Mouse (Mus musculus): ENCODE results near the gene Arhgap40. TPM values are rescaled to one million over a fixed set of nuclear protein-coding genes. Genes with fewer than 3 reads are reported as not detected.

Arhgap40 gene
- polyA plus RNA-seq, 1 experiment from 2014 or later, result 0.88 TPM

DNA sequence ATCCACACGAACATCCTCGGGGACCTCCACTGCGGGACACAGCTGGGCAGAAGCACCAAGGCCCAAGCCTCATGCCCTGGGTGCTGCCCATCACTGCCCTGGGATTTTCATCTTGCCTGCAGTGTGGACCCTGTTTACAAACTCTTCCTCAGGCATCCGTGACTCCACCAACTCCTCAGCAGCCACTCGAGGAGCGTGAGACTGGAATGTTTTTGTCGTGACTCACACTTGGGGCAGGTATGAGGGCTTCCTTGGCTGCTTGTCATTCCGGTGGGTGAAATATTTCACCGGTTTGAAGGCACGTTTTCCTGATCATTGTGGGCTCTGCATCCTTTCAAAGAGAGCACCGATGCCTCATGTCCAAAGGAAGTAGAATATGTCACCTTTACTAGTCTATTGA is 6.5 kb downstream of the Arhgap40 start:
- Histone ChIP-seq H3K4me1 (replicated peaks) (no peaks in the 10 kb centered on the region), H3K27ac (replicated peaks) (no peak overlapping the region), H3K36me3 (no peaks in the 10 kb centered on the region), H3K4me2 (no peak overlapping the region), H3K4me3 (no peak overlapping the region), H3K27me3 (no peaks in the 10 kb centered on the region), H3K9me3 (no peaks in the 10 kb centered on the region), H3K9ac (no peak overlapping the region)
- ATAC-seq (ENCODE audit: low FRiP score, low read depth), result no peak
- 87% methylated on average over 11 of the region's 11 CpGs for WGBS

DNA sequence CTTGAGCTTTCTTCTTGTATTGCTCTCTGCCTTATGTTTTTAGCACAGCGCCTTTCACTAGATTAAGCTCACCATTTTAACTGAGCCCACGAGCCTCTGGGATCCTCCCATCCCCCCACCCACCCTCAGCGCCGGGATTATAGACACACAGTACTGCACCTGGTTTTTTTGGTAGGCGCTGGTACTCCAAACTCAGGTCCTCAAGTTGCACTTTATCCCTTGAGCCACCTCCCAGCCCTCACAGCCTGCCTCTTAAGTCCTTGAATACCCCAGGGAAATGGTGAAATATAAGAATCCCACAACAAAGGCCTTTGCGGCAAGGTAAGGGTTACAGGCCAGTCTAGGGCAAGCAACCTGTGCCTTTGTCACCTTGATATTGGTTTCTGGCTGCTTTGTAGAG is 7.2 kb downstream of the Arhgap40 start:
- Histone ChIP-seq H3K36me3 (no peaks in the 10 kb centered on the region), H3K9ac (no peak overlapping the region), H3K4me3 (no peak overlapping the region), H3K9me3 (no peaks in the 10 kb centered on the region), H3K4me2 (no peak overlapping the region), H3K4me1 (replicated peaks) (no peaks in the 10 kb centered on the region), H3K27me3 (no peaks in the 10 kb centered on the region), H3K27ac (replicated peaks) (no peak overlapping the region)
- 89% methylated on average over 6 of the region's 6 CpGs for WGBS
- ATAC-seq (ENCODE audit: low FRiP score, low read depth), result no peak

DNA sequence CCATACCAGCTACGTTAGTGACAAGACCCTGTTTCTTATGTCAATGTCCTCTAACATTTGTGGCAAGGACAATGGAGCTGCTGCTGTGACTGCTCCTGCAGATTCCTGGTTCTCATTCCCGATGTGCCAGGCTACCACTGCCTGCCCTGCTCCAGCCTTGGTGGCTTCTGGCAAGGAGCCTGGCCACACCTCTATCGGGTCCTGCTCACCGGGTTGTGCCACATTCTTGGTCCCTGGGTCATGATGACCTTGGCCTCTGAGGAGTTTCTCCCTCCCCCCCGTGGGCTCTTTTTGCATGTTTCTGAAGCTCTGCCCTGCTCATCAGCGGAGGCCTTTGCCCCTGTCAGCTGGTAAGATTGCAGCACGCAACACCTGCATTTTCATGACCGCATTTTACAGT is 10.5 kb downstream of the Arhgap40 start:
- H3K4me1 ChIP-seq (replicated peaks), result no peaks in the 10 kb centered on the region
- H3K4me3 ChIP-seq, result no peak overlapping the region
- WGBS, result 70% methylated on average over 8 of the region's 8 CpGs
- H3K27me3 ChIP-seq, result no peaks in the 10 kb centered on the region
- H3K9ac ChIP-seq, result no peak overlapping the region
- no peaks in the 10 kb centered on the region for H3K36me3 ChIP-seq
- H3K4me2 ChIP-seq, result no peak overlapping the region
- no peak overlapping the region for H3K27ac ChIP-seq (replicated peaks)
- ATAC-seq (ENCODE audit: low FRiP score, low read depth), result no peak
- H3K9me3 ChIP-seq, result no peaks in the 10 kb centered on the region

DNA sequence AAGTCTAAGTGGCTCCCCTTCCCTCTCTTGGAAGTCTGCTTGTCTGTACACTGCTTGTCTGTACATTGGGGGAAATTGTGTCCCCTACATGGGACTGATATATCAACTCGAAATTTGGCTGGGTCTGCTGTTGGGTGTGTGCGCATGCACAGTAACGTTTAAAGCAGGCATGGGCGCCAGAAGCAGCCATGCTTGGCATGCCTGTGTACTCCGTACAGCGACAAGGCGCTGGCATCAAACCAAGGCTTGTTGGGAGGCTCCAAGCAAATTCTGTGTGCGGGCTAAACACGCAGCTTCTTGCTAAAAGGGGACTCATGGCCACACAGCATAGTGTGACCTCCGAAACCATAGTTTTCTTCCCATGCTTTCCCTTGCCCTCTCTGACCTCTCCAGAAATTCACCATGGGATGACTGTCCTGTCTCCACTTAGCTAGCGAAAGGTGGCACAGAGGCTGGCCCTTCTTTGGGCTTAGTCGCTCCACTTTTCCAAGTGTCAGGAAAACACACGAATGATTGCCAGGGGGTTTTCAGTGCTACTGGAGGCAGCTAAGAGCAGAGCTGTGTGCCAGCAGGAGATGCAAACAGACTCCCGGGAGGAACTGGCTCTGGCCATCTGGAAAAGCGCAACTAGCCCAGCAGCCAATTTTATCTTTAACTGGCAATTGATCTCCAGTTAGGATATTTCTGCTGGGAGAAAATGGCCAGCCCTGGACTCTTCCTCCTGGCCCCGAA is 11.7 kb downstream of the Arhgap40 start:
- 71% methylated on average over 16 of the region's 16 CpGs for WGBS
- no peak overlapping the region for H3K4me2 ChIP-seq
- no peak overlapping the region for H3K9ac ChIP-seq

DNA sequence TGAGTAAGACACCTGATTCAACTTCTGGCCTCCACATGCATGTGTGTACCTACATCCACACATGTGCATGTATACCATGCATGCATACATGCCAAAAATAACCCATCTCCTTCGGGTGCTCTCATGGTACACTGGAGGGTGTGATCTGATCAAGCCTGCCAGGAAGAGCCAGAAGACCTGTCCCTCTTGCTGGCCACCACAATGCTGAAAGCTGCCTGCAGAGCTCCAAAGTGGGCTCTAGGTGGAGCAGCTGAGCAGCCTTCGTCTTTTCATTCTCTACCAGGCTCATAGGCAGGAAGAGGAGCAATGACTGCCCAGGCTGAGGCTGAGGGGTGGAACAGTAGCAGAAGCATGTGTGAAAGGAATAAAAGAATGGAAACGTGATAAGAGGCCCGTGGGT is 21.5 kb downstream of the Arhgap40 start:
- Histone ChIP-seq H3K4me2 (no peak overlapping the region), H3K9me3 (no peaks in the 10 kb centered on the region), H3K27ac (replicated peaks) (no peak overlapping the region), H3K9ac (no peak overlapping the region), H3K4me1 (replicated peaks) (no peaks in the 10 kb centered on the region; the same call in 1 of the 2 replicates), H3K27me3 (no peaks in the 10 kb centered on the region), H3K4me3 (no peak overlapping the region), H3K36me3 (no peaks in the 10 kb centered on the region)
- ATAC-seq (ENCODE audit: low FRiP score, low read depth), result peak; percentile 59; the same call in 1 of the 2 replicates
- WGBS, result under 1% methylated on average over 4 of the region's 4 CpGs

More for the DNA sequence above, 11.7 kb downstream of the Arhgap40 start:
- no peak for ATAC-seq (ENCODE audit: low FRiP score, low read depth)
- no peaks in the 10 kb centered on the region for H3K27me3 ChIP-seq
- H3K4me1 ChIP-seq (replicated peaks), result no peaks in the 10 kb centered on the region
- H3K36me3 ChIP-seq, result no peaks in the 10 kb centered on the region
- H3K9me3 ChIP-seq, result no peaks in the 10 kb centered on the region
- no peak overlapping the region for H3K27ac ChIP-seq (replicated peaks)
- H3K4me3 ChIP-seq, result no peak overlapping the region

DNA sequence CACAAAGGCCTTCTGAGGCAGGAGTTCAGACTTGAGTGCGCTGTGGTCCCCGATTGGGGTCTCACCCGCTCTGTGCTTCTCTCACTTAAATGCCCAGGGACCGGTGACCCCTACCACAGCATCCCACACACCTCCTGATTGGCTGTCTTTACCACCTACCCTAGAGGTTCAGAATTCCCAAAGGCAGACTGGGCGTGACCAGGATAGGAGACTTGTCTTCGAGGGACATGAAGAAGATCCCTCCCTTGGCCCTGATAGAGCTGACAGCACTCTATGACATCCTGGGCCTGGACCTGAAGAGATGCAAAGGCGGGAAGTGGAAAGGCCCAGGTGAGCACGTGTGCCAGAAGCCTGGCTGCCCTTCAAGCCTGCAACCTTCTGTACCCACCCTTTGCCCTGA is 22.0 kb downstream of the Arhgap40 start:
- Histone ChIP-seq H3K27ac (replicated peaks) (no peak overlapping the region), H3K4me1 (replicated peaks) (peaks cover 3% of the 10 kb centered on the region; the same call in 1 of the 2 replicates), H3K27me3 (no peaks in the 10 kb centered on the region), H3K4me2 (no peak overlapping the region), H3K4me3 (no peak overlapping the region), H3K9ac (no peak overlapping the region), H3K36me3 (no peaks in the 10 kb centered on the region), H3K9me3 (no peaks in the 10 kb centered on the region)
- WGBS, result 87% methylated on average over 8 of the region's 8 CpGs
- ATAC-seq (ENCODE audit: low FRiP score, low read depth), result 0 out of 2 replicates have a peak, but pooled peaks have one; percentile 3

DNA sequence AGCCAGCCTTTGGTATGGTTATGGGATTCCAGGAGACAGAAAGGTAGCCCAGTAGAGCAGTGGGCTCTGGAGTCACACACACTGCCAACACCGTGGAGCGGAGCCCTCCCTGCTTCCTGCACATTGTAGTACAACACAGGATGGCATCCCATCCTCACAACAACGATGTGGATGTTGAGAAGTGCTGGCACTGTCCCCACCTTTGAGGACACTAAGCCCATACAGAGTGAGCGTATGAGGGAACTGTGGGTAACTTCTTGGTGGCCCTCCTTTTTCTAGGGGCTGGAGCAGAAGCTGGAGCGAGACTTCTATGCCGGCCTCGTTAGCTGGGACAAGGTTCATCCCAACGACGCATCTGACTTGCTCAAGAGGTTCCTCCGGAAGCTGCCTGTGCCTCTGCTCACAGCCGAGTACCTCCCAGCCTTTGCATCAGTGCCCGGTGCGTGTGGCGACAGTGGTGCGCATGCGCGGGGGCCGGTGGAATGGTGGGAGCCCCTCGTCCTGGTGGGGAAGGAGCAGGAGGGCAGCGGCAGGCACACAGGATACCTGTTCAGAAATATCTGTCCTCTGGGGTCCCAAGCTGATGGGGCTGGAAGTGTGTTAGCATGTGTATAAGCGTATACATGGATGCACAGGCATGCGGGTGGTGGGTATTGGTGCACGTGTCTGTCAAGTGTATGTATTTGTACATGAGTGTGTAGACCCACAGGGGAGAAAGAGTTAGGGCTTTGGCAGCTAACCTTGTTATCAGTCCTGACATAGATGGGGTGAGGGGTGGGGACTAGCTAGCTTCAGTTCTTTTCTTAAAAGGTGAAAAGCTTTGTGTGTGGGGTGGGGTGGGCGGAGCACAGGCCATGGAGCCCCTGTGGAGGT is 27.1 kb downstream of the Arhgap40 start:
- Histone ChIP-seq H3K9ac (0 out of 2 replicates have a peak overlapping the region, but pooled peaks have one; percentile 17), H3K4me3 (peak overlapping the region; percentile 25), H3K4me1 (replicated peaks) (peaks cover 8% of the 10 kb centered on the region; the same call in 1 of the 2 replicates), H3K9me3 (no peaks in the 10 kb centered on the region), H3K36me3 (no peaks in the 10 kb centered on the region), H3K27ac (replicated peaks) (0 out of 2 replicates have a peak overlapping the region, but pooled peaks have one; percentile 11), H3K4me2 (peak overlapping the region; percentile 52), H3K27me3 (no peaks in the 10 kb centered on the region)
- WGBS, result 64% methylated on average over 24 of the region's 24 CpGs
- peak; percentile 59; the same call in 1 of the 2 replicates for ATAC-seq (ENCODE audit: low FRiP score, low read depth)

DNA sequence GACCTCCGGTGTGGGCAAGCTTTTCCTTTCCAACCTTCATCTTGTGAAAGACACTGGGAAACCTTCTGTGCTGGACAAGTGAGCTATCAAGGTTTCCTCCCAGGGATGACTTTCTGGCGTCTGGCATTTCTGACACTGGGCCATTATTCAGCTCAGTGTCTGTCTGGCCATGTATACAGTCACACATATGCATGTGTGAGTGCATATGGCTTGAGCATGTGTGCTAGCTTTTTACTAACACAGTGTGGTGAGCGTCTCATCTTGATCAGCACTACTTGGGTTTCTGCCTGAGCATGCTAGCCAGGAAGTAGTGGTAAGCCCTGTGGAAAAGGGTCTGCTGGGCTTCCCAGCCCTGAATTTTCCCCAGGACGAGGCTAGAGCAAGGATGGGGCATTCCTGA is 28.7 kb downstream of the Arhgap40 start:
- Histone ChIP-seq H3K27ac (replicated peaks) (no peak overlapping the region), H3K4me2 (no peak overlapping the region), H3K4me1 (replicated peaks) (peaks cover 8% of the 10 kb centered on the region; the same call in 1 of the 2 replicates), H3K9me3 (no peaks in the 10 kb centered on the region), H3K27me3 (no peaks in the 10 kb centered on the region), H3K9ac (no peak overlapping the region), H3K4me3 (no peak overlapping the region), H3K36me3 (no peaks in the 10 kb centered on the region)
- WGBS, result 67% methylated on average over 4 of the region's 4 CpGs
- ATAC-seq (ENCODE audit: low FRiP score, low read depth), result no peak

DNA sequence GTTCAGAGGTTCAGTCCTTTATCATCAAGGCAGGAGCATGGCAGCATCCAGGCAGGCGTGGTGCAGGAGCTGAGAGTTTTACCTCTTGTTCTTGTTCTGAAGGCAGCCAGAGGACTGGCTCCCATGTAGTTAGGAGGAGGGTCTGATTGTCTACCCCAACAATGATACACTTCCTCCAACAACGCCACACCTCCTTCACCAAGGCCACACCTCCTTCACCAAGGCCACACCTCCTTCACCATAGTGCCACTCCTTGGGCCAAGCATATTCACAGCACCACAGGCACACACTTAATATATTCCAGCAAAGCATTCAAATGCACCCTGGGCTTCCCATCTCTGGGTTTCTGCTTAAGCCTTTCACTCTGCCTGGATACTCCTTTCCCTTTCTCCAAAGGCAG is 32.7 kb downstream of the Arhgap40 start:
- H3K27me3 ChIP-seq, result 0 out of 2 replicates have a peak, but pooled peaks cover 2% of the 10 kb centered on the region
- H3K36me3 ChIP-seq, result no peaks in the 10 kb centered on the region
- WGBS, result 69% methylated on average over 2 of the region's 2 CpGs
- H3K9me3 ChIP-seq, result no peaks in the 10 kb centered on the region
- no peak overlapping the region for H3K27ac ChIP-seq (replicated peaks)
- H3K9ac ChIP-seq, result no peak overlapping the region
- H3K4me1 ChIP-seq (replicated peaks), result peaks cover 7% of the 10 kb centered on the region; the same call in 1 of the 2 replicates
- no peak for ATAC-seq (ENCODE audit: low FRiP score, low read depth)
- no peak overlapping the region for H3K4me3 ChIP-seq
- no peak overlapping the region for H3K4me2 ChIP-seq

DNA sequence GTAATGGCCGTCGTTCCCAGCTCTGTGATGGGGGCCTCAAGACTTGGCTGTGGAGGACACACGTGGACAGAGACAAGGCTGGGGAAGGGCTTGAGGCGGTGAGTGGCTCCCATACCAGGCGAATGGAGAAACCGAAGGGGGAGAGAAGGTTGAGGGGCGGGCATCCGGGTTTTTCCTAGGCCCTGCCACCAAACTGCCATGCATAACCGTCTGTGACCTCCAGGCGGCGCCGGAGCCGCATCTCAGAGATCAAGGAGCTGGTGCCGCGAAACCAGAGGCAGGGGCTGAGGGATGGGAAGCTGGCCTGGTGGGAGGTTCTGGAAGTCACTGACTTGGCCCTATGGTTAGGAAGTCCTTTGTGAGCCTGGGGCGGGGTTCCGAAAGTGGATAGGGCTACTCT is 34.2 kb downstream of the Arhgap40 start:
- H3K9ac ChIP-seq, result peak overlapping the region; percentile 15; the same call in 1 of the 2 replicates
- no peak overlapping the region for H3K4me3 ChIP-seq
- H3K4me1 ChIP-seq (replicated peaks), result peaks cover 7% of the 10 kb centered on the region; the same call in 1 of the 2 replicates
- peak overlapping the region; percentile 35 for H3K4me2 ChIP-seq
- WGBS, result 2% methylated on average over 17 of the region's 17 CpGs
- H3K27ac ChIP-seq (replicated peaks), result no peak overlapping the region
- no peaks in the 10 kb centered on the region for H3K36me3 ChIP-seq
- ATAC-seq (ENCODE audit: low FRiP score, low read depth), result peak; percentile 62
- no peaks in the 10 kb centered on the region for H3K9me3 ChIP-seq
- peaks cover 8% of the 10 kb centered on the region for H3K27me3 ChIP-seq

DNA sequence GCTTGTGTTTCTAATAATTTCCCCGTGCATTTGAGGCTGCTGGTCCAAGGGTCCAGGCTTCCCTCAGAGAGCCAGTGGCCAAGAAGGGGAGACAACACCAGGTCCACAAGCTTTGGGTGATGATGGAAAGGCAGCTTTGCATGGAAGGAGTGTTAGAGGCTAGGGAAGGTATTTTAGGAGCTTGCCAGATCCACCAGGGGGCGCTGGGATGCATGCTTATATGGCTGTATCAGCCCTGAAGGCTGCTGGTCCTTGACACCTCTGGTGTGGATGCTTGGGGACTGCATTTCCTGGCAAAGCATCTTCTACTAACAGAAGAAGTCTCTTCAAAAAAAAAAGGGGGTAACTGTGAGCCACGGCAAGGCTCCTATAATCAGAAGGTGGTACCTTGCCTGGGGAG is 37.5 kb downstream of the Arhgap40 start:
- Histone ChIP-seq H3K4me3 (no peak overlapping the region), H3K27me3 (peaks cover 25% of the 10 kb centered on the region), H3K27ac (replicated peaks) (no peak overlapping the region), H3K9me3 (no peaks in the 10 kb centered on the region), H3K4me2 (no peak overlapping the region), H3K4me1 (replicated peaks) (peaks cover 19% of the 10 kb centered on the region; the same call in 1 of the 2 replicates), H3K36me3 (no peaks in the 10 kb centered on the region), H3K9ac (no peak overlapping the region)
- WGBS, result 2% methylated on average over 3 of the region's 3 CpGs
- ATAC-seq (ENCODE audit: low FRiP score, low read depth), result peak; percentile 66; the same call in 1 of the 2 replicates

DNA sequence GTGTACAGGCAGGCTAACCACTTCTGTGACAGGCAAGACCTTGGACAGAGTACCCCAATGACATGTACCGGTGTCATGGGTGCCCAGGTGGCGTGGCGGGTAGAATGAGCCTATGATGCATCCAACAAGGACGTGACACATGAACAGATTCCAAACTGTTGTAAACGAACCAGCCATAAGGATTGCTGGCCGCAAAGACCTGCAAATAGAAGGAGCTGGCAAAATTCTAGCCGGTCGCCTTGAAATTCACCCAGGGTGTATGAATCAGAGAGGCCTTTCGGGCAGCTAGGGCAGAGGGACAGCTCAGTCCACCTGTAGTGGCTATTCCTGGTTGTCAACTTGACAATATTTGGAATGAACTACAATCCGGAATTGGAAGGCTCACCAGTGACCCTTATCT is 41.8 kb downstream of the Arhgap40 start:
- H3K9ac ChIP-seq, result no peak overlapping the region
- WGBS, result 30% methylated on average over 10 of the region's 10 CpGs
- no peak for ATAC-seq (ENCODE audit: low FRiP score, low read depth)
- no peak overlapping the region for H3K27ac ChIP-seq (replicated peaks)
- no peaks in the 10 kb centered on the region for H3K36me3 ChIP-seq
- peaks cover 30% of the 10 kb centered on the region for H3K4me1 ChIP-seq (replicated peaks)
- H3K4me2 ChIP-seq, result no peak overlapping the region
- no peak overlapping the region for H3K4me3 ChIP-seq
- no peaks in the 10 kb centered on the region for H3K9me3 ChIP-seq
- H3K27me3 ChIP-seq, result peaks cover 23% of the 10 kb centered on the region

All from hindbrain, embryonic 15.5 days (tissue).